Mouse (Mus musculus): Measurements from ENCODE around the gene 4933416C03Rik. TPM values are rescaled to one million over a fixed set of nuclear protein-coding genes. Genes with fewer than 3 reads are reported as not detected.

The 4933416C03Rik gene
- polyA plus RNA-seq, 2 experiments: not detected

DNA sequence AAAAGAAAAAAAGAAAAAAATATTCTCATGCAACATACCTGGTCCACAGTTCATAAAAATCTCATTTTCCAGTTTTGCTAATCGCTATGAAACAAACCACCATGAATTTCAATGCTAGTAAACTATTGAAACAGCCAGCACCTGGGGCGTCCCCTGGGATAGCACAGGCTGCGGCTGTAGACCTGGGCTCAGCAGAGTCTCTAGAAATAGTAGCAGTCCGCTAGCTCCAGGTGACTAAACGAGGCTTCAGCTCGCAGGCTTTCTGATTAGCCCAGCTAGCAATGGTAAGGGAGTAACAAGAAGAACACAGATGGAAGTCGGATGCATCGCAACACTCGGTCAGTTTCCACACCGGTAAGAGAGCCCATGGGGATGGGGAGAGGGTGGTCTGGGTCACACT lies 30.0 kb upstream of the 4933416C03Rik start:
- no peak for DNase-seq (ENCODE audit: low read depth in 3 of 3, low spot score in 3 of 3)
- Histone ChIP-seq H3K27ac (no peak overlapping the region), H3K36me3 (replicated peaks; ENCODE audit: control insufficient read depth, insufficient read depth, low read depth) (no peaks in the 10 kb centered on the region), H3K27me3 (ENCODE audit: control insufficient read depth, insufficient read depth, low read length) (no peaks in the 10 kb centered on the region), H3K4me1 (replicated peaks; ENCODE audit: control insufficient read depth in 2 of 2, insufficient read depth in 2 of 2, low read length in 1 of 2) (no peaks in the 10 kb centered on the region), H3K4me3 (ENCODE audit: insufficient read depth in 1 of 2, low read depth in 2 of 2, low read length in 2 of 2) (no peak overlapping the region), H3K9ac (replicated peaks) (no peak overlapping the region), H3K9me3 (ENCODE audit: control insufficient read depth, low read length) (no peaks in the 10 kb centered on the region), H3K4me2 (ENCODE audit: low read depth) (no peak overlapping the region)
- WGBS (ENCODE audit: insufficient replicate concordance): 78% methylated on average over 10 of the region's 10 CpGs
- no peak for ATAC-seq (ENCODE audit: insufficient read depth)
- no peak for TF ChIP-seq CTCF (IDR thresholded peaks at IDR 0.05; ENCODE audit: low read depth)
- TF ChIP-seq EP300 (IDR thresholded peaks at IDR 0.05; ENCODE audit: low read depth): no peak

DNA sequence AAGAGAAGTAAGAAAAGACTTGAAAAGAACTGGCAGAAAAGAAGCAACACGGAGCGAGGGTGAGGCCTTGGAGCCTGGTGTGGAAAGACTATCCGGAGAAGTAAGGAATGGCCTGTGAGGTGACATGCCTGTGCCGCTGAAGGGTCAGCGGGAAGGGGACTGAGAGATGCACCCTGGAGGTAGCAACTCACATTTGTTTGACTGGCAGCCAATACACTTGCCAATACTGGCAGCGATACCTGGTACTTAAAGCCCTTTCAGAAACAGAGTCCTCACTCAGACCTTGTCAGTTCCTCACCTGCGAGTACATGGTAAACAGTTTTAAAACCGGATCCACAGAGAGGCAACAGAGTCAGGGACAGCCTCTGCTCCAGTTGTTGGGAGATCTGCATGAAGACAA lies 26.5 kb upstream of the 4933416C03Rik start:
- Histone ChIP-seq H3K4me1 (replicated peaks; ENCODE audit: control insufficient read depth in 2 of 2, insufficient read depth in 2 of 2, low read length in 1 of 2) (no peaks in the 10 kb centered on the region), H3K27ac (no peak overlapping the region), H3K9me3 (ENCODE audit: control insufficient read depth, low read length) (no peaks in the 10 kb centered on the region), H3K9ac (replicated peaks) (no peak overlapping the region), H3K4me3 (ENCODE audit: insufficient read depth in 1 of 2, low read depth in 2 of 2, low read length in 2 of 2) (no peak overlapping the region), H3K36me3 (replicated peaks; ENCODE audit: control insufficient read depth, insufficient read depth, low read depth) (no peaks in the 10 kb centered on the region), H3K27me3 (ENCODE audit: control insufficient read depth, insufficient read depth, low read length) (no peaks in the 10 kb centered on the region), H3K4me2 (ENCODE audit: low read depth) (no peak overlapping the region)
- 69% methylated on average over 8 of the region's 8 CpGs for WGBS (ENCODE audit: insufficient replicate concordance)
- ATAC-seq (ENCODE audit: insufficient read depth) (no peak), DNase-seq (ENCODE audit: low read depth in 3 of 3, low spot score in 3 of 3) (no peak)
- TF ChIP-seq CTCF (IDR thresholded peaks at IDR 0.05; ENCODE audit: low read depth): no peak
- TF ChIP-seq EP300 (IDR thresholded peaks at IDR 0.05; ENCODE audit: low read depth): no peak

- TF ChIP-seq CTCF (IDR thresholded peaks at IDR 0.05; ENCODE audit: low read depth) (no peak), EP300 (IDR thresholded peaks at IDR 0.05; ENCODE audit: low read depth) (no peak)
- no peak overlapping the region for H3K4me2 ChIP-seq (ENCODE audit: low read depth)
- ATAC-seq (ENCODE audit: insufficient read depth) (no peak), DNase-seq (ENCODE audit: low read depth in 3 of 3, low spot score in 3 of 3) (no peak)
- no peaks in the 10 kb centered on the region for H3K9me3 ChIP-seq (ENCODE audit: control insufficient read depth, low read length)
- no peak overlapping the region for H3K27ac ChIP-seq
- 38% methylated on average over 2 of the region's 2 CpGs for WGBS (ENCODE audit: insufficient replicate concordance)
- H3K36me3 ChIP-seq (replicated peaks; ENCODE audit: control insufficient read depth, insufficient read depth, low read depth): no peaks in the 10 kb centered on the region
- H3K4me1 ChIP-seq (replicated peaks; ENCODE audit: control insufficient read depth in 2 of 2, insufficient read depth in 2 of 2, low read length in 1 of 2): no peaks in the 10 kb centered on the region
- no peak overlapping the region for H3K4me3 ChIP-seq (ENCODE audit: insufficient read depth in 1 of 2, low read depth in 2 of 2, low read length in 2 of 2)
- H3K9ac ChIP-seq (replicated peaks): no peak overlapping the region
- H3K27me3 ChIP-seq (ENCODE audit: control insufficient read depth, insufficient read depth, low read length): no peaks in the 10 kb centered on the region
These were observed 21.5 kb upstream of the 4933416C03Rik start for GRCm38 (mm10) chr10:116135187-116135586.

GRCm38 (mm10) chr10:116132233-116132632 lies 18.5 kb upstream of the 4933416C03Rik start:
- no peak overlapping the region for H3K27ac ChIP-seq
- H3K4me2 ChIP-seq (ENCODE audit: low read depth): no peak overlapping the region
- no peaks in the 10 kb centered on the region for H3K27me3 ChIP-seq (ENCODE audit: control insufficient read depth, insufficient read depth, low read length)
- H3K4me1 ChIP-seq (replicated peaks; ENCODE audit: control insufficient read depth in 2 of 2, insufficient read depth in 2 of 2, low read length in 1 of 2): no peaks in the 10 kb centered on the region
- H3K9me3 ChIP-seq (ENCODE audit: control insufficient read depth, low read length): no peaks in the 10 kb centered on the region
- no peak for ATAC-seq (ENCODE audit: insufficient read depth)
- TF ChIP-seq EP300 (IDR thresholded peaks at IDR 0.05; ENCODE audit: low read depth) (no peak), CTCF (IDR thresholded peaks at IDR 0.05; ENCODE audit: low read depth) (no peak)
- no peak overlapping the region for H3K4me3 ChIP-seq (ENCODE audit: insufficient read depth in 1 of 2, low read depth in 2 of 2, low read length in 2 of 2)
- no peak overlapping the region for H3K9ac ChIP-seq (replicated peaks)
- 56% methylated on average over 4 of the region's 4 CpGs for WGBS (ENCODE audit: insufficient replicate concordance)
- DNase-seq (ENCODE audit: low read depth in 3 of 3, low spot score in 3 of 3): no peak
- no peaks in the 10 kb centered on the region for H3K36me3 ChIP-seq (replicated peaks; ENCODE audit: control insufficient read depth, insufficient read depth, low read depth)

DNA sequence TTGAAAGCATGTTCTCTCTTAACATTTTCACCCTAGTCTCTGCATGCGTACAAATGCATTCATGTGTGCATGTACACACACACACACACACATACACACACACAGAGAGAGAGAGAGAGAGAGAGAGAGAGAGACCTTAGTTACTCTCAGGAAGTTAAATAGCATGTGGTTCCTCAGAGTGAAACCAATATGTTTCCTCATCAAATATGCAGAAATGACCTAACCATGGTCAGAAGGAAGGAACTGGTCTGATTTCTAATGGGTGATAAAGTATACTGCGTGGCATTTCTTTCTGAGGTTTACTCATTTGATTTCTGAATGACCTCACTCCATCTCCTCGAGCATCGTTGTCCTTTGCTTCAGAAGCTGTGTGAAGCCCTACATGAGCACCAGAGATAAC lies 17.5 kb upstream of the 4933416C03Rik start:
- DNase-seq (ENCODE audit: low read depth in 3 of 3, low spot score in 3 of 3): no peak
- WGBS (ENCODE audit: insufficient replicate concordance): 30% methylated on average over 4 of the region's 4 CpGs
- H3K27ac ChIP-seq: no peak overlapping the region

More for the DNA sequence above, 17.5 kb upstream of the 4933416C03Rik start:
- no peak for ATAC-seq (ENCODE audit: insufficient read depth)
- Histone ChIP-seq H3K9me3 (ENCODE audit: control insufficient read depth, low read length) (no peaks in the 10 kb centered on the region), H3K4me2 (ENCODE audit: low read depth) (no peak overlapping the region), H3K27me3 (ENCODE audit: control insufficient read depth, insufficient read depth, low read length) (no peaks in the 10 kb centered on the region), H3K4me3 (ENCODE audit: insufficient read depth in 1 of 2, low read depth in 2 of 2, low read length in 2 of 2) (no peak overlapping the region), H3K36me3 (replicated peaks; ENCODE audit: control insufficient read depth, insufficient read depth, low read depth) (no peaks in the 10 kb centered on the region), H3K9ac (replicated peaks) (no peak overlapping the region), H3K4me1 (replicated peaks; ENCODE audit: control insufficient read depth in 2 of 2, insufficient read depth in 2 of 2, low read length in 1 of 2) (no peaks in the 10 kb centered on the region)
- no peak for TF ChIP-seq CTCF (IDR thresholded peaks at IDR 0.05; ENCODE audit: low read depth)
- TF ChIP-seq EP300 (IDR thresholded peaks at IDR 0.05; ENCODE audit: low read depth): no peak
